Mouse (Mus musculus) left cerebral cortex, postnatal 10 days (tissue): ENCODE measurements around the gene Khdc1c. TPM values are rescaled to one million over a fixed set of nuclear protein-coding genes. Genes with fewer than 3 reads are reported as not detected.
"Not testable (repeated sequence)": the region's sequence is repeated elsewhere in the genome, so short reads cannot be mapped to it uniquely, and the experiment has no call there.

ENCODE experiments used
- DNase-seq, 2 experiments: peaks; one replicate each; pipeline ENCODE4 v3.0.0; 2021 to 2022; ENCODE audit warnings: low spot score in 2 of 2, mixed read lengths in 1 of 2; ENCODE audit errors: extremely low spot score in 1 of 2
- intact Hi-C: fragments of 180-260 bp; cut with DNase I; formaldehyde crosslinking; loops from one replicate; pipeline ENCODE4 v1.15.1; 2025
- total RNA-seq, 2 experiments: library from RNA; stranded (reverse); gene quantifications; 2 replicates each; pipeline ENCODE4 v1.2.3; 2021

Khdc1c gene
- total RNA-seq = not detected

DNA sequence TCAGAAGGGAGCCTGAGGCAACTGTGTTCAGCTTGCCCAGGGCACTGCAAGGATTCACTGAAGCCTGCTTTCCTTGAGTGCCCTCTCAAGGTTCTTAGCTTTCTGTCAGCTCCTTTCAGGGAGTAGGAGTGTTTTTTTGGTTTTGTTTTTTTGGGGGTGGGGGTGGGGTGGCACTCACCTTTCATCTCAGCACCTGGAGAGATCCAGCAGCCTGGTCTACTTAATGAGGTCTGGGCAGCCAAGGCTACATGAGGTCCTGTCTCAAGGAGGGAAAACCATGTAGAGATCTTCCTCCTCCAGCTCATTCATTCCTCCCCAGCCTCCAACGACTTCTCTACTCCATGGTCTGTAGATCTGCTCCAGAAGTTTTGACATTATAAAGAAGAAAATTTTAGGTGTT lies at the start of gene Khdc1c:
Gene Khdc1c (plus strand): TSS at position 301 of the 400 bp plus-strand sequence.
- DNase-seq, intact Hi-C loops: not testable (repeated sequence)

DNA sequence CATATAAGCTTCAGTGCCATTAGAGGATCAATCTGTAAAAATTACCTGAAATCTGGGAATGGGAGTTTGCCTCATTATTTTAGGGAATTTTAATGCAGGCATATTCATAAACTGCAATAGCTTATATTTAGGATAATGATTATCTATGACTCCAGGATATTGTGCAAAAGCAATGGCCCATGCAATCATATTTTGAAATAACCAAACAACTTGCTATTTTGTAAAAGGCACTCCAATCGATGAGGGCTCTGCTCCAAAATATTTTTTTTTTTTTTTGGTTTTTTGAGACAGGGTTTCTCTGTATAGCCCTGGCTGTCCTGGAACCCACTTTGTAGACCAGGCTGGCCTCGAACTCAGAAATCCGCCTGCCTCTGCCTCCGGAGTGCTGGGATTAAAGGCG lies 47.9 kb upstream of the Khdc1c start:
- DNase-seq, intact Hi-C loops: not testable (repeated sequence)

DNA sequence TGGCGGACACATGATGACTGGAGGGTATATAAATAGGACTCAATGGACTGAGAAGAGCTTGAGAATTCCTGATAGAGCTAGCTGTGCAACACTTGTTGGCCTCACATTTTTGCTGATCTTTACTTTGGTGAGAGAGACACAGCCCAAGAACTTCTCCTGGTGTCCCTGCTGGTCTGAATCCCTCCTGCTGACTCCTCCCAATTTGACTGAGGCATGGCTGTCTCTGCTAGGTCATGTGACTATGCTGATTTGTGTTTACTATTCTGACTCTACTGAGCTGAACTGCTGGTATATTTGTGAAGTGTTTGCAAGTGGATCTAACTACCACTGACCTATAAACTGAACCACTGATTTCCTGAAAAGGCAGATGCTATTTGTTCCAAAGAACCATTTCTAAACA lies 46.5 kb upstream of the Khdc1c start:
- intact Hi-C loops = no loop called here
- DNase-seq = no peak

GRCm38 (mm10) chr1:21323996-21324574 lies 44.0 kb upstream of the Khdc1c start:
- DNase-seq = no peak
- intact Hi-C loops = no loop called here

DNA sequence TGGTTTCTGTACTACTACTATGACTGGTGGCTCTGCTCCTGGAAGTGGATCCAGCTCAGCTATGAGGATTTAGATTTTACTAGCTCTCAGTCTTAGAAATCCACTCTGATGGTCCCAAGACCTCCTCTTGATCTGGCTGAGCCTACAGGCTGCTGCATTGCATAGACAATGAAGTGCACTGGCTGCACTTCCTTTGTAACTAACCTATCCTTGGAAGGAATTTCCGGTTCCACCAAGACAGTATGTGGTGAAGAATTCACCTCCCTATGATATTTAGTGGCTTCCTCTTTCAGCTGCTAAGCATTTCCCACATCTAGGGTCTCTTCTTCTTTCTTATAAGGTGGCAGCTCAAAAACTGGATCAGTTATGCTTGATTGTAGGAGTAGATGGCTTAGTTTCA lies 43.5 kb upstream of the Khdc1c start:
- no peak for DNase-seq
- intact Hi-C loops = no loop called here

DNA sequence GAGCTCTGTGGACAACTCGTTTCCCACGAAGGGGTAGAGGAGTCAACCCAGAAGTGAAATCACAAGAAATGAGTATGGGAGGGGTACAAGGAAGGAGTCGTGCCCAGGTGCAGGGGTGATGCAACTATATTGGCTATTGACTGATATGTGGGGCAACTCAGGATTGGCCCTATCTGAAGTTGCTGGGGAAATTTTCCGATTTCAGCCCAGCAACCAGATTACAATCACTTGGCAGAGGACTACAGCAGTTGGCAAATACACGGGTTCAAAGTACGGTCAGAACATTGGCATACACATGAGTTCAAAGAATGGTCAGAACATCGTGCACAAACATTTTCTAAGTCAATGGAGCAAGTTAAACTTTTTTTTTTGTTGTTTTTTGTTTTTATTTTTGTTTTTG lies 41.4 kb upstream of the Khdc1c start:
- intact Hi-C loops = no loop called here
- DNase-seq = no peak

- intact Hi-C loops = not testable (repeated sequence)
Observed at GRCm38 (mm10) chr1:21331161-21331560, 37.0 kb upstream of the Khdc1c start.

DNA sequence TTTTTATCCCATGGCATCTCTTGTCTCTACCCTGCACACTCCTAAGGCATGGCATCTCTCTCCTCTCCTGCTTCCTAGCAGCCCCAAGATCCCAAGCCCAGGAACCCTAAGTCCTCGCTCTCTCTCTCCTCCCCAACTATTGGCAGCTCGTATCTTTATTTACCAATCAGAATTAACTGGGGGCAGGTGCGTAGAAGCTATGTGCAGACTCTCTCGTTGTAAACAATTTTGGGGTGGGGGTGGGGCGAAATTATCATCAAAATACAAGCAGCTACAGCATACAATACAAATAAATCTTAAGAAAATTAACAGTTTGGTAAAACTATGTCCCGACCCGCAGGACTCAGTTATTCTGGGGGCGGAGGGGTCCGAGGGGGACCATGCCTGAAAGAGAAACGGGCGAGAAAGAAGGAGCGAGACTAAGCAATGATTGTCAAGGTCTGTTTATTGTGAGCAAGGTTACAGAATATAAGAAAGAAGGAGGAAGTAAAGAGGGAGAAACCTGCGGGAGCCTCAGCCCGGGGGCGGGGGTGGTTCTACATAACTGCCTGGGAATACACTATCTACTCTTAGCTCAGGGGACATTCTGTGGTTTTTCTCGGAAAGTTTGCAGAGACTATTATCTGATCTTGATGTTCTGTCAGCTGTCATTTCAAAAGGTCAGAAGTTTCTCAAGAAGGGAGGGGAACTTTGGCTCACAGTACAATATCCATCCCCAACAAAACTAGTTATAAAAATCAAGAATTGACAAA lies 34.7 kb upstream of the Khdc1c start:
- intact Hi-C loops = no loop called here
- DNase-seq = no peak

More at GRCm38 (mm10) chr1:21331161-21331560, 37.0 kb upstream of the Khdc1c start:
- not testable (repeated sequence) for DNase-seq

DNA sequence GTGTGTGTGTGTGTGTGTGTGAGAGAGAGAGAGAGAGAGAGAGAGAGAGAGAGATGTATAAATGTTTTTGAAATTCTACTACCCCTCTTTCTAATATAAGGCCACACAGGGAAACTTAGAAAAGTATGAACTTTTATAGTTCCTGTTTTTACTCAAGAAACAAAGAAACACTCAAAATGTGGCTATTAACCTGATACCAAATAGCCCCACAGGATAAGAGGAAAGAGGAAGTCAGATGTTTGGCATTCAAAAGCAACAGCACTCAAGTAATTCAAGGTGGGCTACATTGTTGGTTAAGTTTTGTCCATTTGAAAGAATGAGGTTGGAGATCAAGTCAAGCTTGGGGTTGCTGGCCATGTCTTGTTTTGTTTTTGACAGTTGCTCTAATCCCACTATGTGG lies 32.3 kb upstream of the Khdc1c start:
- intact Hi-C loops = no loop called here
- no peak for DNase-seq

DNA sequence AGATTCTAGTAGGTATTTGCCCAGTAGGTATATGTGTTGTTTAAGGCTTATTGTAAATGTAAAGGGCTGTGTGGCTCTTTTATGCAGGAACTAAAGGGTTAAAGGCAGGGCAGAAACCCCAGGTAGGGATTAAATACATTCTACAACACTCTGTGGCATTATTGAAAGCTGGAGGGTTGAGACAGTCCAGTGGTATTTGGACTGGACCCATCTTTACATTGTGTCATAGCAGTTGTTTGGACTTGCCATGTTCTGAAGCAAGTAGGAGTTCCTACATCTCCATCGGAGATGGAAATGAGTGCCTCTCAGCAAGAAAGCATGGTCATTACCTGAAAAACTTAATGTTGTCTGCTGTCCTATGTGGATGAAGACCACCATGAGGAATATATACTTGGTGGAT lies 27.4 kb upstream of the Khdc1c start:
- no peak for DNase-seq
- intact Hi-C loops = loop anchor here (5.0 kb wide), 1 partner anchor 123 kb away; the partner anchor contains the start of gene Tmem14a

- intact Hi-C loops = loop anchor here (5.0 kb wide), 1 partner anchor 127 kb away; the partner anchor contains the start of gene Tmem14a
Observed at GRCm38 (mm10) chr1:21344253-21344652, 23.9 kb upstream of the Khdc1c start.

GRCm38 (mm10) chr1:21344752-21345151 lies 23.4 kb upstream of the Khdc1c start:
- intact Hi-C loops = loop anchor here (5.0 kb wide), 1 partner anchor 127 kb away; the partner anchor contains the start of gene Tmem14a
- not testable (repeated sequence) for DNase-seq

More at GRCm38 (mm10) chr1:21344253-21344652, 23.9 kb upstream of the Khdc1c start:
- DNase-seq = peak; percentile 44 to 48

GRCm38 (mm10) chr1:21349341-21349740 lies 18.8 kb upstream of the Khdc1c start, which contains the start of gene Khdc1a:
Khdc1a (plus strand) TSS chr1:21349641.
- intact Hi-C loops = no loop called here
- no peak for DNase-seq

- intact Hi-C loops = no loop called here
- no peak for DNase-seq
Observed at GRCm38 (mm10) chr1:21383256-21383655, 15.1 kb downstream of the Khdc1c start, which contains the start of gene Khdc1b. Khdc1b (plus strand) TSS chr1:21383556.

- intact Hi-C loops = no loop called here
- no peak for DNase-seq
Observed at GRCm38 (mm10) chr1:21391138-21391671, 23.1 kb downstream of the Khdc1c start.

DNA sequence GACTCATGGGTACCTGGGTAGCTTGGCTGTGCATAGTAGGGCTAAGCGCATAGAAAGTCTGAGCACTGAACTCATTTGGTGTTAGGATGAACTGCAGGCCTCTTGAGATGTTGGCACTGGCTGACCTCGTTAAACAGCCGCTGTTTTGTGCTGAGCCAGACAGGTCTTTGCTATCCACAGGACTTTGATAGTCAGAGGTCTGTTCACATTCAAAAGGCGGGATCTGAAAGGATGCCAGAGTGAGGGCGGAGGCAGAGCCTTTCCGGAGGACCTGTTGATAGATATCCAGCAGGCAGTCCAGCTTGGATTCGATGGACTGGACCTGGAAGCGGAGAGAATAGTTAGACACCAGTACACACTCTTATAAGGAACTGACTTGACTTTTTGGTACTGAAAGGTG lies 34.7 kb downstream of the Khdc1c start:
- no peak for DNase-seq
- intact Hi-C loops = no loop called here

GRCm38 (mm10) chr1:21407266-21407665 lies 39.1 kb downstream of the Khdc1c start:
- intact Hi-C loops = no loop called here
- no peak for DNase-seq

DNA sequence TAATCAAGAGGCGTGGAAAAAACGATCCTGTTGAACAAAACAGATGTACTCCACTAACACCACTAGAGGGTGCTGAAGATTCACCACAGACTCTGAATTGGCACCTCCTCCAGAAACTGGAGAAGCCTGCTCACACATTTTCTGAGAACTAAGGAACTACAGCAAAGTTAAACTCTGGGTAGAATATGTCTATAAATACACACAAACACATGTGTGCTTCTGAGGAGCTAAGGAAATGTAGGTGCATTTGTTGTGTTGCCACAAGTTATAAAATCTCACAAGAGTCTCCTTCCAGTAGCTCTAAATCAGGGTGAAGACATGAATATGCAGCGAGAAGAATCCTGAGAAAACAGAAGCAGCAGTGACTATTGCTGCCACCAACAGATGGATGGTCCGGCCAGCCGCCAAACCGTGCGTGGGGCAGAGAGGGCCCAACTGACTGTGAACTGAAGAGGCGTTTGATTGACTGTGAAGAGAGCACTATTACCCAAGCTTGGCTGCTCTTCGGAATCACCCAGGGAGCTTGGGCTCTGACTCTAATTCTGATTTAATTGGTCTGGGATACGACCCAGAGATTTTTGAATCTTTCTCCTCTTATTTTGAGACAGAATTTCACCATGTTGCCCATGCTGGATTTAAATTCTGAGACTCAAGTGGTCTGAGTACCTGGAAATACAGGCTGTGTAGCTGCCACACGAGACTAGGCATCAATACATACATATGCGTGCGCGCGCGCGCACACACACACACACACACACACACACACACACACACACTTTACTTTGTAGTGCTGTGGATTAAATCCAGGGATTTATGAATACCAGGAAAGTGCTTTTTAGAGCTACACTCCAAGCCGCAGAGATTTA lies 43.4 kb downstream of the Khdc1c start:
- intact Hi-C loops = loop anchor here (2.0 to 5.0 kb wide), 2 partner anchors 551 to 857 kb away; partner anchors contain the start of gene Kcnq5

GRCm38 (mm10) chr1:21412197-21412555 lies 44.0 kb downstream of the Khdc1c start:
- DNase-seq = no peak
- intact Hi-C loops = loop anchor here (5.0 kb wide), 1 partner anchor 550 kb away; the partner anchor contains the start of gene Kcnq5

More for the DNA sequence above, 43.4 kb downstream of the Khdc1c start:
- DNase-seq = peak; percentile 74 to 81
